Mouse (Mus musculus): Measurements from ENCODE around the gene Xrcc6. TPM values are rescaled to one million over a fixed set of nuclear protein-coding genes. Genes with fewer than 3 reads are reported as not detected.

The Xrcc6 gene
- polyA plus RNA-seq, 1 experiment = 98.6 TPM

- TF ChIP-seq EP300 (IDR thresholded peaks at IDR 0.05; ENCODE audit: insufficient read depth, low read depth, low read length) (no peak), POLR2A (IDR thresholded peaks at IDR 0.05; ENCODE audit: insufficient read depth, low read length) (no peak), CTCF (IDR thresholded peaks at IDR 0.05; ENCODE audit: low read depth, low read length) (no peak)
- peak overlapping the region; percentile 93 for H3K9ac ChIP-seq (ENCODE audit: low read depth, poor library complexity, severe bottlenecking)
- peaks cover 23% of the 10 kb centered on the region for H3K36me3 ChIP-seq (ENCODE audit: control insufficient read depth, insufficient read depth, low read length, poor library complexity, severe bottlenecking)
- no peaks in the 10 kb centered on the region for H3K27me3 ChIP-seq (ENCODE audit: control insufficient read depth, insufficient read depth, low read length, poor library complexity, severe bottlenecking)
- peak overlapping the region; percentile 95 for H3K4me3 ChIP-seq (ENCODE audit: low read depth, low read length)
- peaks cover 2% of the 10 kb centered on the region for H3K4me1 ChIP-seq (ENCODE audit: control insufficient read depth, insufficient read depth, low read length)
- no peak overlapping the region for H3K27ac ChIP-seq (ENCODE audit: insufficient read depth, low read length)
- H3K9me3 ChIP-seq (replicated peaks; ENCODE audit: control insufficient read depth, insufficient read depth, low read length, poor library complexity, severe bottlenecking) = no peaks in the 10 kb centered on the region
Measured at GRCm38 (mm10) chr15:82046246-82046891, 58.7 kb downstream of the Xrcc6 start.

- peak within 1 kb of the TSS; percentile 93 for H3K9ac ChIP-seq (ENCODE audit: low read depth, poor library complexity, severe bottlenecking)
- no peaks in the 10 kb centered on the region for H3K9me3 ChIP-seq (replicated peaks; ENCODE audit: control insufficient read depth, insufficient read depth, low read length, poor library complexity, severe bottlenecking)
- H3K4me1 ChIP-seq (ENCODE audit: control insufficient read depth, insufficient read depth, low read length) = peaks cover 2% of the 10 kb centered on the region
- peak within 1 kb of the TSS; percentile 27; the same call in 1 of the 2 replicates for H3K27ac ChIP-seq (ENCODE audit: insufficient read depth, low read length)
- no peaks in the 10 kb centered on the region for H3K27me3 ChIP-seq (ENCODE audit: control insufficient read depth, insufficient read depth, low read length, poor library complexity, severe bottlenecking)
- H3K4me3 ChIP-seq (ENCODE audit: low read depth, low read length) = peak within 1 kb of the TSS; percentile 95
- TF ChIP-seq POLR2A (IDR thresholded peaks at IDR 0.05; ENCODE audit: insufficient read depth, low read length) (peak; percentile 49), CTCF (IDR thresholded peaks at IDR 0.05; ENCODE audit: low read depth, low read length) (no peak), EP300 (IDR thresholded peaks at IDR 0.05; ENCODE audit: insufficient read depth, low read depth, low read length) (no peak)
- peaks cover 21% of the 10 kb centered on the region for H3K36me3 ChIP-seq (ENCODE audit: control insufficient read depth, insufficient read depth, low read length, poor library complexity, severe bottlenecking)
Measured at GRCm38 (mm10) chr15:82047080-82047883, 59.6 kb downstream of the Xrcc6 start, which contains the start of gene Snu13. Gene Snu13 (minus strand): TSS chr15:82047598.

DNA sequence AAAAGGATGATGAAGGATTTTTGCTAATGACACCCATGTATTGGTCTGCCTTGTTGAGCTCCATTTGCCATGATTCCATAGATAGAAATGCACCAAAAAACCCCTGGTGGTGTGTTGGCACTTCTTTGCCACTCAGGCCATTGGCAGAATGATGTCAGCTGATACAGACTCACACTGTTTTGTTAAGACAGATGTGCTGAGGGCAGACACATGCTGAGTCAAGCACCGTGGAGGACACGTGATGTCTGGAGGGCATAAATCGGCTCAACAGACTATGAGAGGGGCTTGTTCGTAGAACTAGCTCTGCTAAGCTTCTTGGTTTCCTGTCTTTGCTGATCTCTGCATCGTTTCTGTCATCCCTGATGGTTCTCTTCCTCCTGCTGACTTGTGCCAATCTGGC is 64.9 kb downstream of the Xrcc6 start:
- H3K9me3 ChIP-seq (replicated peaks; ENCODE audit: control insufficient read depth, insufficient read depth, low read length, poor library complexity, severe bottlenecking) = no peaks in the 10 kb centered on the region
- TF ChIP-seq POLR2A (IDR thresholded peaks at IDR 0.05; ENCODE audit: insufficient read depth, low read length) = no peak
- TF ChIP-seq EP300 (IDR thresholded peaks at IDR 0.05; ENCODE audit: insufficient read depth, low read depth, low read length) = no peak
- TF ChIP-seq CTCF (IDR thresholded peaks at IDR 0.05; ENCODE audit: low read depth, low read length) = no peak

GRCm38 (mm10) chr15:82058719-82059201 is 71.1 kb downstream of the Xrcc6 start, which contains the start of gene 4930407I10Rik:
Gene 4930407I10Rik (plus strand): TSS chr15:82059151.
- no peaks in the 10 kb centered on the region for H3K36me3 ChIP-seq (ENCODE audit: control insufficient read depth, insufficient read depth, low read length, poor library complexity, severe bottlenecking)
- H3K4me3 ChIP-seq (ENCODE audit: low read depth, low read length) = no peak within 1 kb of the TSS
- no peak within 1 kb of the TSS for H3K27ac ChIP-seq (ENCODE audit: insufficient read depth, low read length)
- H3K27me3 ChIP-seq (ENCODE audit: control insufficient read depth, insufficient read depth, low read length, poor library complexity, severe bottlenecking) = peaks cover 6% of the 10 kb centered on the region
- H3K9me3 ChIP-seq (replicated peaks; ENCODE audit: control insufficient read depth, insufficient read depth, low read length, poor library complexity, severe bottlenecking) = no peaks in the 10 kb centered on the region
- no peaks in the 10 kb centered on the region for H3K4me1 ChIP-seq (ENCODE audit: control insufficient read depth, insufficient read depth, low read length)
- no peak within 1 kb of the TSS for H3K9ac ChIP-seq (ENCODE audit: low read depth, poor library complexity, severe bottlenecking)
- no peak for TF ChIP-seq EP300 (IDR thresholded peaks at IDR 0.05; ENCODE audit: insufficient read depth, low read depth, low read length)
- TF ChIP-seq CTCF (IDR thresholded peaks at IDR 0.05; ENCODE audit: low read depth, low read length) = no peak
- no peak for TF ChIP-seq POLR2A (IDR thresholded peaks at IDR 0.05; ENCODE audit: insufficient read depth, low read length)

More for the DNA sequence above, 64.9 kb downstream of the Xrcc6 start:
- Histone ChIP-seq H3K4me3 (ENCODE audit: low read depth, low read length) (no peak overlapping the region), H3K27ac (ENCODE audit: insufficient read depth, low read length) (no peak overlapping the region), H3K36me3 (ENCODE audit: control insufficient read depth, insufficient read depth, low read length, poor library complexity, severe bottlenecking) (no peaks in the 10 kb centered on the region), H3K9ac (ENCODE audit: low read depth, poor library complexity, severe bottlenecking) (no peak overlapping the region), H3K27me3 (ENCODE audit: control insufficient read depth, insufficient read depth, low read length, poor library complexity, severe bottlenecking) (no peaks in the 10 kb centered on the region), H3K4me1 (ENCODE audit: control insufficient read depth, insufficient read depth, low read length) (no peaks in the 10 kb centered on the region)

- Histone ChIP-seq H3K4me3 (ENCODE audit: low read depth, low read length) (no peak overlapping the region), H3K9ac (ENCODE audit: low read depth, poor library complexity, severe bottlenecking) (no peak overlapping the region), H3K4me1 (ENCODE audit: control insufficient read depth, insufficient read depth, low read length) (no peaks in the 10 kb centered on the region), H3K27ac (ENCODE audit: insufficient read depth, low read length) (no peak overlapping the region), H3K27me3 (ENCODE audit: control insufficient read depth, insufficient read depth, low read length, poor library complexity, severe bottlenecking) (peaks cover 6% of the 10 kb centered on the region), H3K36me3 (ENCODE audit: control insufficient read depth, insufficient read depth, low read length, poor library complexity, severe bottlenecking) (no peaks in the 10 kb centered on the region), H3K9me3 (replicated peaks; ENCODE audit: control insufficient read depth, insufficient read depth, low read length, poor library complexity, severe bottlenecking) (no peaks in the 10 kb centered on the region)
- no peak for TF ChIP-seq POLR2A (IDR thresholded peaks at IDR 0.05; ENCODE audit: insufficient read depth, low read length)
- no peak for TF ChIP-seq EP300 (IDR thresholded peaks at IDR 0.05; ENCODE audit: insufficient read depth, low read depth, low read length)
- no peak for TF ChIP-seq CTCF (IDR thresholded peaks at IDR 0.05; ENCODE audit: low read depth, low read length)
Measured at GRCm38 (mm10) chr15:82063909-82064308, 76.3 kb downstream of the Xrcc6 start.
